Mouse (Mus musculus) left cerebral cortex, adult 9 months (tissue): ENCODE measurements around the gene Phc3.

Source experiments
- DNase-seq, 2 experiments: peaks; one replicate each; pipeline ENCODE4 v3.0.0; 2022; ENCODE audit warnings: low spot score in 2 of 2

The Phc3 gene

GRCm38 (mm10) chr3:30981616-30982380, 12.6 kb upstream of the Phc3 start:
- no peak for DNase-seq

GRCm38 (mm10) chr3:30976991-30977603, 7.9 kb upstream of the Phc3 start:
- DNase-seq = no peak

- DNase-seq = peak in 1 of 2 experiments; percentile 54
Observed at GRCm38 (mm10) chr3:30975102-30975754, 6.0 kb upstream of the Phc3 start.

- peak in 1 of 2 experiments; percentile 38 for DNase-seq
Observed at GRCm38 (mm10) chr3:30968531-30969092, 603 bp downstream of the Phc3 start.

- DNase-seq = no peak
Observed at GRCm38 (mm10) chr3:30965644-30966043, 3.6 kb downstream of the Phc3 start.

GRCm38 (mm10) chr3:30964216-30964615, 5.0 kb downstream of the Phc3 start:
- DNase-seq = no peak

GRCm38 (mm10) chr3:30963100-30963499, 6.1 kb downstream of the Phc3 start:
- no peak for DNase-seq

GRCm38 (mm10) chr3:30959868-30960831, 9.1 kb downstream of the Phc3 start:
- no peak for DNase-seq

GRCm38 (mm10) chr3:30958709-30959108, 10.5 kb downstream of the Phc3 start:
- no peak for DNase-seq

- no peak for DNase-seq
Observed at GRCm38 (mm10) chr3:30956327-30956726, 12.9 kb downstream of the Phc3 start.

- DNase-seq = no peak
Observed at GRCm38 (mm10) chr3:30952273-30953070, 16.7 kb downstream of the Phc3 start.

- DNase-seq = peak; percentile 35
Observed at GRCm38 (mm10) chr3:30951652-30952051, 17.6 kb downstream of the Phc3 start.

- DNase-seq = no peak
Observed at GRCm38 (mm10) chr3:30934384-30934783, 34.8 kb downstream of the Phc3 start.

GRCm38 (mm10) chr3:30929828-30930227, 39.4 kb downstream of the Phc3 start:
- DNase-seq = no peak

GRCm38 (mm10) chr3:30927664-30928063, 41.6 kb downstream of the Phc3 start:
- no peak for DNase-seq

- DNase-seq = no peak
Observed at GRCm38 (mm10) chr3:30917160-30917559, 52.1 kb downstream of the Phc3 start.

- DNase-seq = no peak
Observed at GRCm38 (mm10) chr3:30904658-30905057, 64.6 kb downstream of the Phc3 start.

GRCm38 (mm10) chr3:30899407-30899806, 69.8 kb downstream of the Phc3 start:
- no peak for DNase-seq

GRCm38 (mm10) chr3:30896721-30897120, 72.5 kb downstream of the Phc3 start:
- DNase-seq = no peak

GRCm38 (mm10) chr3:30889014-30889413, 80.2 kb downstream of the Phc3 start:
- no peak for DNase-seq
